Mouse (Mus musculus): Measurements from ENCODE around the gene Lbh.
A peak's percentile ranks its signal among the peaks of the same experiment; 100 is the strongest.

The Lbh gene

DNA sequence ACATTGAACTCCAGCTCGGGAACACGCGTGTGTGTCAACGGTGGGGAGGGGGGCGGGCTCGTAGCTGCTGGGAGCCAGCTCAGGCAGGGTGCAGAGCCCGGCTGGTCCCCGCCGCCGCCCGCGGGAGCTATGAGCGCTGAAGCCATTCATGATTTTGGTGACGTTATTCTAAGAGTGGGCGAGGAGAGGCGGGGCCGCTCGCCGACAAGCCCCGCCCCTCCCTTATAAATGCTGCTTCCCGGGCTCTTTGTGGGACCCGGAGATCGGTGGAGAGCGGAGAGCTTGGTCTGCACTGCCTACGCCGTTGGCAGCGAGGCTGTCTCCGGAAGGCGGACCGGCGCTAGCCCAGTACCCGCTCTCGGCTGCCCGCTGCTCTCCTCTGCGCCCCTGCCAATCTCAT lies at the start of gene Lbh:
Lbh (plus strand) TSS at position 253 of the 400 bp plus-strand sequence.
- peak; percentile 92 for DNase-seq (ENCODE audit: low read depth, low spot score)

DNA sequence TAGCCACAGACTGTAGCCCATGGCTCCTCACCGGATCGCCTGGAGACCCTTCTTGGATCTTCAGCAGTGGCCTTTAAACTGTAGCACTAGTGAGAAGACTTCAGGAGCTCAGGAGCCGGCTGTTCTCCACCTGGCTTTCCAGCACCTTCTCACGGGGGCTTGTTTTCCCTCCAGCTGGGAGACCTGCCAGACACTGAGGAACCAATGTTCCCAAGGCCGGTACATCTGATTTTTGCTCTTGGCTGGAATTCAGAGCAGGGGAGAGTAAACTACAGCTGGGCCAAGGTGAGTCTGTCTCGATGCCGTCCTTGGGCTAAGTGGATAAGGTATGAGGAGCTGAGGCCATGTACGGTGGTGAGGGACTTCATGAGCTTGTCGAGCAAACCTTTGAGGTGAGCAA lies 39.1 kb upstream of the Lbh start:
- DNase-seq (ENCODE audit: low read depth, low spot score), result no peak

DNA sequence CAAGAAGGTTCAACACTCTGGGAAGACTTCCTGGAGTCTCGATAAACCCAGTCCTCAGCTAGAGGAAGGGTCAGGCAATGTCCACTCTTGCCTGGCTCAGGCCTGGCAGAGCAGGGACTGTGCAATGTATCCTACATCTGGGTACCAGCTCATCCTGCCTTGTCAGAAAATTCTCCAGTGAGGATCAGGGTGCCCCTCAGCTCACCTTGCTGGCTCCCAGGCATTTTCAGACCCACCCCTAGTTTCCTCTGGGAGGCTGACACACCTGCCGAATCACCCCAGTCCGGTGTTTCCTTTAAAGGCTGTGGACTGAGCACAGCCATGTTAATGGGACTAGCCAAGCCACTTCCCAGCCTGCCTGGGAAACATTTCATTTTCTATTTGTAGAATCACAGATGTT lies 37.9 kb upstream of the Lbh start:
- DNase-seq (ENCODE audit: low read depth, low spot score), result no peak

DNA sequence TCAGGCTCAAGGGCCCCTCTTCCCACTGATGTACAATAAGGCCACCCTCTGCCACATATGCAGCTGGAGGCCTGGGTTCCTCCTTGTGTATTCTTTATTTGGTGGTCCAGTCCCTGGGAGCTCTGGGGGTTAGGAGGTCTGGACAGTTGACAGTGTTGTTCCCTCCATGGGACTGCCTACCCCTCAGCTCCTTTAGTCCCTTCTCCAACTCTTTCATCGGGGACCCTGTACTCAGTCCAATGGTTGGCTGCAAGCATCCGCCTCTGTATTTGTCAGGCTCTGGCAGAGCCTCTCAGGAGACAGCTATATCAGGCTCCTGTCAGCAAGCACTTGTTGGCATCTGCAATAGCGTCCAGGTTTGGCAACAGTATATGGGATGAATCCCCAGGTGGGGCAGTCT lies 37.1 kb upstream of the Lbh start:
- DNase-seq (ENCODE audit: low read depth, low spot score), result no peak

DNA sequence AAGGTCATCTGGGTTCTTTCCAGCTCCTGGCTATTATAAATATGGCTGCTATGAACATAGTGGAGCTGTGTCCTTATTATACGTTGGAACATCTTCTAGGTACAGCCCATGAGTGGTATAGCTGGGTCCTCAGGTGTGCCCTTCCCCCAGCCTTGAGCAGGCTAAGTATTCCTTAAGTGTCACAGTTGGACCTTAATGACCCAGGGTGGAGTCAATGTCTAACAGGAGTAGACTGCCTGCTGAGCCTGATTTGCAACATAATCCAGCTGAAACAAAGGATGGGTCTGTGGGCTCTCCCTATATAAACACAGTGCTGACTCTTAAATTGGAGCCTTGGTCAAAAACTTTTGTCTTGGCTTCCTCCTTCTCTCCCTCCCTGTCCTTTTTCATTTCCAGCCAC lies 36.3 kb upstream of the Lbh start:
- no peak for DNase-seq (ENCODE audit: low read depth, low spot score)

DNA sequence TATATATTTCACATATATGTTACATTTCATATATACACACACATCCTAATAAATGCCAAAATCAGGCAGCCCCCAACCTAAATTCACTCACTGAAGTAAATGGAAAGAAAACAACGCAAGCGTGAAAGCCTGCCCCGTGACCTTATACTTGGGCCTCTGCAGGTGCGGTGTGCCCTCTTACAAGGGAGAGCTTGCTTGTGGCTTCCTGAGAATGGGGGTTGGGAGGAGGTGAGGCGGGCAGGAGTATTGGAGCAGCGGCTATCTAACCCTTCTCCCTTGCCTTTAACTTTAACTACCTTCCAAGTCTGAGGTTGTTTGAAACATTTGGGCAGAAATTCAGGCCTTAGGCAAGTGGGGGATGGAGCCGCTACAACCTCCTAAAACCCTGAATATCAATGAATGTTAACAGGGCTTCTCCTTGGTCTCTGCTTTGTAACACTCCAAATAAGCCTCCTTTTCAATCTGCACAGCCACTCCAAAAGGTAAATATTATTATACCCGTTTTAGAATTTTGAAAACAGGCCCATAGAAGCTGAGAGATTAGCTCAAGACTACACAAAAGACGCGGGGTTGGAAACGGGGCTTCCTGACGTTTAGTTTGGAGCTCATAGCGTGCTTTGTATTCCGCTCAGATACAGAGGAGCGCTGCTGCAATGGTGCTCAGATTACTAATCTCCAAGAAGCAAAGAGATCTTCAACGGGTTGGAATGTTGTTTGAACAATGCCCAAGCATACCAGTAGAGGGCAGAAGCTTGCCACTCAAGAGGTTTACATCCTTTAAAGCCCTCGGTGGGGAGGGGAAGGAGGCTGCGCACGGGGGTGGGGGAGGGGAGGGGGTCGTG lies 28.3 kb upstream of the Lbh start:
- DNase-seq (ENCODE audit: low read depth, low spot score), result peak; percentile 79

DNA sequence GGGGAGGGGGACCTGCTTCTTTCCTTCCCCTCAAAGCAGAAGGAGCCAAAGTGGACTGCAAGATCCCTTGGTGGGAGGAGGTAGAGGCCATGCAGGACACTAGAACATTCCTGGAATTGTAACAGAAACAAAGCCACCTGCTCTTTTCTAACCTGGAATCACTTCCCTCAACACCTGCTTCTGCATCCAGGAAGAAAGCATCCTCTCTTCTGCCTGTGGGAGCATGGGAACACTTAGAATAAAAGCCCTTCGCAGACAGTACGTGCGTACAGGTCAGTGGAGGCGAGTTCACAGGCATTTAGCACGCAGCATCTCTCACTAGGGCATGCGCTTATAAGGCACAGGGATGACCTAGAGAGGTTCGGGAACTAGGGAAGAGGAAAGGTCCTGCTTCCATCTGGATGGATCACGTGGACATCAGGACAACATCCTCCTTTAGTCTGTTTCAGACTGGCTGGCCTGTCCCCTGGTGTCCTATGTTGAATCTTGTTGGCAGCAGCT lies 27.7 kb upstream of the Lbh start:
- DNase-seq (ENCODE audit: low read depth, low spot score), result no peak

DNA sequence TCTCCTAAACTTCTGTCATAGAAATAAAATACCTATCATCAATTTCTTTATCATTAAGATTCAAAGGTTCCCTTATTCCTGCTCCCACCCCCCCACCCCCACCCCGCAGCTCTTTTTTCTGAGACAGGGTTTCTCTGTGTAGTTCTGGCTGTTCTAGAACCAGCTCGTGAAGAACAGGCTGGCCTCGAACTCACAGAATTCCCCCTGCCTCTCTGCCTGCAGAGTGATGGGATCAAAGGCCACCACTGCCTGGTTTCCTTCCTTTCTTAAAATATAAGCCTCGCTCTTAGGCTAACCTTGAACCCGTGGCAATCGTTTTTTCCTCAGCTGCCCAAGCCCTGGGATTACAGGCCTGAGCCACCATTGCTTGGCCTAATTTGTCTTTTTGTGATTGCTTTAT lies 26.5 kb upstream of the Lbh start:
- no peak for DNase-seq (ENCODE audit: low read depth, low spot score)

DNA sequence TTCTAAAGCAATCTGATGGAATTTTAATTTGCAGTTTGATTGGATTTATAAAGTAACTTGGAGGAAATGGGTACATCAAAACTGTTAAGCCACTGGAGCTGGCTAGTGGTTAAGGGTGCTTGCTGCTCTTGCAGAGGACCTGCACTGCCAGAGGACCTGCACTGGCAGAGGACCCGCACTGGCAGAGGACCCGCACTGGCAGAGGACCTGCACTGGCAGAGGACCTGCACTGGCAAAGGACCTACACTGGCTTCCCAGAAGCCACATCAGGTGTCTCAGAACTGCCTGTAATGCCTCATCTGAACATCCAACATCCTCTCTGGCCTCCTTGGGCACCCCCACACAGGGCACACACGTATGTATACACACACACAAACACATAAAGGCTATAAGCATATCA lies 22.6 kb upstream of the Lbh start:
- DNase-seq (ENCODE audit: low read depth, low spot score), result no peak

DNA sequence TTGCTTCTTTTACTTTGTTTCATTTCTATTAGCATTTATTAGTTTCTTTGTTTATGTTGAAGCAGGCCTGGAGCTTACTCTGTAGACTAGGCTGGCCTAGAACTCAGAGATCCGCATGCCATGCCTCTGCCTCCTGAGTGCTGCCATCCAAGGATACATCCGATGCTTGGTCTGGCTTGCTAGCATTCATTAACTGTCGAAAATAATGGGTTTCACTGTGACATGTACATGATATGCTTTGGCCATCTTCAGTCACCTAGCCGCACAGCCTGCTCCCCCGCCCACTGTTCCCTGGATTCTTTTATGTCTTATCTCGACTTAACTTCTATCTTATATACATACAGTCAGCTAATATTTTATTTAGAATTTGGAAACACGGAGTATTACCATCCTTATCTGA lies 21.0 kb upstream of the Lbh start:
- no peak for DNase-seq (ENCODE audit: low read depth, low spot score)

DNA sequence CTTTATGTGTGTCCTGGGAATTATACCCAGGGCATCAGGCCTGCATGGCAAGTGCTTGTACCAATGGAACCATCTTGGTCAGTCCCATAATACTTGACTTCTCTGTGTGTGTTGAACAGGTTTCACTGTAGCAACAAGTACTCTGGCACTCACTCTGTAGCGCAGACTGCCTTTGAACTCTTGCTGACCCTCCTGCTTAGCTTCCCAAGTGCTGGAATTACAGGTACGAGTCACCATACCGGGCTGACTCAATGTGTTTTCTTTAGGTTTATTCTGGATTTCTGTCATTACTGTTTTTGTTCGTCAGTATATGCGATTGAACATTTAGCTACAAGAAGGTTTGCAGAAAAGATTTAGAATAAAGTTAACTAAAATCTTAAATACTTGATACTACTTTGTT lies 20.1 kb upstream of the Lbh start:
- DNase-seq (ENCODE audit: low read depth, low spot score), result no peak

DNA sequence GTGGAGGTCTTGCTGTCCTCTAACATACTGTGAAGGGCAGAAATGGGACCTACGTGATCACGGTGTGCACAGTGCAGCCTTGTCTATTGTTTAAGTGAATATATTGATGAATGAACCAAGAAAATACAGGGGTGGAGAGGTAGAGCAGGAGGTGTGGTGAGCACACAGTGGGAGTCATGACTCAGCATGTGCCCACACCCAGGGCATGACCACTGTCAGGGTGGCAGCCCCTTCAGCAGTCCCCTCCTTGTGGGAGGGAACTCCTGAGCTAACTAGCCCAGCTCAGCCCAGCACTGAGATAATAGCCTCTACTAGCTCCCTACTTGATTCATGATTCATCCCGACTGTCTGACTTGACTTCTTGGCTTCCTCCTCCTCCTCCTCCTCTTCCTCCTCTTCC lies 19.3 kb upstream of the Lbh start:
- no peak for DNase-seq (ENCODE audit: low read depth, low spot score)

DNA sequence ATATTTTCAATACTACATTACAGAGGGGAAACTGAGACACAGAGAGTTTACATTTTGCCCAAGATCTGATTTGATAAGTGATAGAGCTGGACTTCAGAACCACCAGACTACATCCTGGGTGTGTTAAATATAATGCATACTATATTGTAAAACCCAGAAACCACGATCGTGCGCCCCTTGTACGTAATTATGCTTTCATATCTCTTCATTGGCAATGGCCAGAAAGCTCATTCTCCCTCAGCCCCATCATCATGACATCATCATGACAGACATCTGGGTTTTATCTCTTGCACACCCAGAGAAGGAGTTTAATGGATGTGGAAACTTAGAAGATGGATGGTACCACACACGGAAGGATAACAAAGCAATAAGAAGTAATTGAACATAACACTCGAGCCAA lies 17.1 kb upstream of the Lbh start:
- DNase-seq (ENCODE audit: low read depth, low spot score), result no peak

DNA sequence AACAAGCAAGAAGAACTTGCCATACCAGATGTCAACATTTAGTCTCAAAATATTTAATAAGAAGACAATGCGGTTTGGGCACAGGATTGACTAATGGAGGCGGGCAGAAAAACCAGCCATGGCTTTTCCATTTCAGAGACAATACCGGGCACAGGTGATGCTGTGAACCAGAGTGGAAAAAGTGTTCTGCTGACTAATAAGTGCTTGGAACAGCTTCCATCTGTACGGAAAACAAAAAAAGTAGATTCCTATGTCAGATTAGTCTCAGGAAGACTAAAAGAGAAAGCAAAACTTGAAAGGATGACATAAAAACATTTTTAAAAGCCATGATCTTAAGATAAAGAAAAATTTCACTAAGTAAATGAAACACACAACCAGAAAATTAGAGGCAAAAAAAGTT lies 16.4 kb upstream of the Lbh start:
- no peak for DNase-seq (ENCODE audit: low read depth, low spot score)

DNA sequence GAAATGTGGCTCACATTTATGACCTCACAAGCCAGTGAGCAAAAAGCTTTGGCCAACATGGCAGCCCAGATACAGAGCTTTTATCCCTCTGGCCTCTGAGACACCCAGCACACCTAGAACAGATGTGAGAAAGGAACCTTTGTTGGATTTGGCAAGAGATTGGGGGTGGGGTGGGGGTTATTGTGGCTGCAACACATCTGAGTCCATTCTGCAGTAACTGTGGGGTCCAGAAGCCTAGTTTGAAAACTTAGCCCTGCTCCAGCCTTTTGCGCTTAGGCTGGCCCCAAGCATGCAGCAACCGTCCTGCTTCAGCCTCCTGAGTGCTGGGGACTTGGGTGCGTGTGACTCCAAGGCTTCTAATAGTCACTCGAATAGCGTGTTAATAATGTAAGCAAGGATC lies 14.8 kb upstream of the Lbh start:
- no peak for DNase-seq (ENCODE audit: low read depth, low spot score)

DNA sequence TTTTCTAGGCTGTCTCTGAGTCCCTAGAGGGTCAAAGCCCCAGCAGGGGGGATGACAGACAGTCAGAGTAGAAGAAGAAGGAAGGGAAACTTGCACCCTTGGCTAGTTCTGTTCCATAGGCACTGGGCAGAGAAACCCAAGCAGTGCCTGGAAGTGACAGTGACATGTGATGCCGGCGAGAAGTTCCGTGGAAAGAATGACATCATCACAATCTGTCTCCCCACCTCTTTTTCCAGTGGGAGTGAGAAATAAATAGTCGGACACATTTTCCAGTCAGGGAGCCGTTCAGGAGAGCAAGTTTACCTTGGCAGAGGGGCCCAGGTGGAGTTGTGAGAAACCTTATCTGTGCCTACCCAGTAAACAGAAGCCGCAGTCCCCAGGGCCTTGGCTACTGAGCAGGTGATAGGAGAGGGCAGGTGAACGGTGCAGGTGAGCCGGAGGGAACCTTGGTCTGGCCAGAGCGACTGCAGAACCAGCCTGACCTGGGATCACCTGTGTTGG lies 14.1 kb upstream of the Lbh start:
- no peak for DNase-seq (ENCODE audit: low read depth, low spot score)

DNA sequence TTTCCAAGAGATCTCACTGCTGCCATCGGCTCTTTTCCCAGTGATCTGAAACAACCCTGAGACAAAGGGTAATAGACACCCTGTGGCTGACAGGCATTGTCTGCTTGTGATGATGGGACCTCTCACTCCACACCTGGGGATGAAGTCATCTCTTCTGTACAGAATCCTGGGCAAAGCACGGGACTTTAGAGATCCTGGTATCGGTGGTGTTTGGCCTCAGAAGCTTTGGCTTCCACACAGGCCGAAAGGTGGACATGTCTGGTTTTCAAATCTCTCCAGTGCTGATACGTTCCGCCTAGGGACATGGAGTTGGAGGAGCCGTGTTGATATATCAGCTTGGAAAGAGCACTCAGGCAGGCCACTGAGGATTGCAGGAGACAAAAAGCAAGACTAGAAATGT lies 13.2 kb upstream of the Lbh start:
- no peak for DNase-seq (ENCODE audit: low read depth, low spot score)

DNA sequence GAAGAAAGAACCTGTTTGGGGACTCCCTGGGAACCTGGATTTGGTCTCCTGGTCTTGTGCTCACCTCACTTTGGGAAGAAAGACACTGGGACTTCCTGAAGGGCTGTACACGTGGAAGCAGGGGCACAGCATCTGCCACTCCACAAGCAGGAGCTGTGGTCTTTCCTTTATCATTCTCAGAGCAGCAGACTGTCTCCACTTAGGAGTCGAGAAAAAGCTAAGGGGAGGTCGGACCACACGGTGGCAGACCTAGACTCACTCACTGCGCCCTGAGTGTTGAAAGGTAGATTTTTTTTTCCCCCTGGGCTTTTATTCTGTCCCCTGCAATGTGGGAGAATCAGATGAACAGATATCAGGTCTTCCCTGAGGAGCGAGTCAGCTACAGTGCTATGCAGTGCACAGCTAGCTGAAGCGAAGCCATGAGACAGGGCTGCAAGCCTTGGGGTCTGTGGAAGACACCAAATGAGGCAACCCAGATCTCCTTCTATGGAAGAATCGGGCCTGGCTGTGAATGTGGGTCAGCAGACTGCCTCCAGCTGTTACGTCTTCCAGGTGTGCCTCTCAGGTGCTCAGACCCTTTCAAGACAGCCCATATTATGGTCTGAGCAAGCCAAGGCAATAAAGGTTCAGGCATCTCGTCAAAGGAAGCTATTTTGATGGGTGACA lies 11.7 kb upstream of the Lbh start:
- DNase-seq (ENCODE audit: low read depth, low spot score), result no peak

DNA sequence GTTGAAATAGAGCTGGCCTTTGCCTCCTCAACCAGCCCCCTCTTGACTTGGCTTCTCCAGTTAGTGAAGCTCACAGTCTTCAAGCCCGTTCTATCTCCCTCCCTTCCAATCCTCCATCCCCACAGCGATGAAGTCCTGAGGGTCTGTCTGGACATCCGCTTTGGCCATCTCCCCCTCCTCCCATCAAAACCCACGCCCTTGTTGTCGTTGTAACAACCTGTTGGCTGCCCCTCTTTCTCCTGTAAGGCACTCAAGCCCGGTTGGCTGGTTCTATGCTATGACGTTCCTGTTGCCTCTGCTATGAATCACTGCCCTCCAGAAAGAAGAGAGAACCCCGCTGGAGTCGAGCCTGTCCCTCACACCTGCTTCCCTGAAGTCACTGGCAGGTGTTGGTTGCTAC lies 10.9 kb upstream of the Lbh start:
- no peak for DNase-seq (ENCODE audit: low read depth, low spot score)

DNA sequence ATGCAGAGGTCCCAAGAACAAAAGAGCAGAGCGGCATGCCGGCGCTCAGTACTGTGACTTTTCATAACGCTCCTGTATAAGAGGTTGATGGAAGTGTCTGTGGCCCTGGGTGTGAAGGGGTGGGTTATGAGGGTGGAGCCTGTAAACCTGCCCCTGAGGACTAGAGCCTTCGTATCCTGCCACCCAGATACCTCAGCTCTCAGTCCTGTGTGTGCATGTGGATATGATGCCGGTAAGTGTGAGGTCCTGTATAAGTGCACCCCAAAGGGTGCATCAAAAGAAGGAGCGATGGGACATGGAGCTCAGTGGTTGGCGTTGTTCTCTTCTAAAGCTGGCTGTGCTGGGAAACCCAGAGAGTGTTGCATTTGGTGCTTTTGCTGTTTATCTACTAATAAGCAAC lies 10.3 kb upstream of the Lbh start:
- DNase-seq (ENCODE audit: low read depth, low spot score), result no peak

DNA sequence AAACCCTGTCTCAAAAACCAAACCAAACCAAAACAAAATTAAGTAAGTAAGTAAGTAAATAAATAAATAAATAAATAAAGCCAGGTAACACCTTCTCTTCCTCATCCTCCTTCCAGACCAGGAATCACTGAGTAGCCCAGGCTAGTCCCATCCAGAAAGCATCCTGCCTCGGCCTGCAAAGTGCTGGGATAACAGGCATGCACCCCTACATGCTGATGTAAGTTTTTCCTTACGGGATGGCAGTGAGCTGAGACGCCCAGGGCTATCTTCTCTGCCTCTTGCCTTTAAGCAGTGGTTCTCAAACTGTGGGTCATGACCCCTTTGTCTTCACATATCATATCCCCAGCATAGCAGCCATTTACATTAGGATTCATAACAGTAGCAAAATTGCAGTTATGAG lies 9.5 kb upstream of the Lbh start:
- no peak for DNase-seq (ENCODE audit: low read depth, low spot score)

DNA sequence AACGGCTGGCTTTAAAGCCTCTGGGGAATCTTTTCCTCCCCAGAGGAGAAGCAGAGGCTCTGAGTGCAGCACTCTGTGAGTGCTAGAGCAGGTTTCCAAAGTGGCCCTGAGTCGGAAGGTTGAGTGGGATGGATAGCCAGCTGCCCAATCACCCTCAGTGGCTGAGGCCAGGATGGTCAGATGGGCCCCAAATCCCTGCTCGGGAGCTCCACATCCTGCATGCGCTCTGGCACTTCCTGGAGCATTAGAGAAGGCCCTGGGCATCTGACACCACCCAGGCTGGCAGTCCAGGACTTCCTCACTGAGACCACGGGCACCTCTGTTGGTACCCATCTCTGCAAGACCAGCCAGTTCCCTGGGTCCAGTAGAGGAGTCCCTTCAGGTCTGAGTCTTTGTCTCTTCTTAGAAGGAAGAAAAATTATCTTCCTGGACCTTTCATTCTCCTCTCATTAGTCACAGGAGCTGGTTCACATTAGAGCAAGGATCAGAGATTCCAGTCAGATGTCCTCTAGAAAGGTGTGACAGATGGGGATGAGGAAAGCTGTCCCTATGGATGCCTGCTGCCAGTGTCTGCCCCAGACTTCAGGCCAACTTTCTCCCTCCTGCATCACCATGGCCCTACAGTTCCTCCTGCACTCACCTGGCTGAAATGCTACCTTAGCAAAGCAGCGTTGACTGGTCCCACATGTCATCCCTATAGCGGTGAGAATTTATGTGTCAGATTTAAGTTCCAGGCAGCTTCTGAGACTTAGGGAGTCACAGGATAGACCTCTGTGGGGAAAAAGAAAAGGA lies 8.8 kb upstream of the Lbh start:
- no peak for DNase-seq (ENCODE audit: low read depth, low spot score)
